Mouse (Mus musculus): ENCODE data around the gene L2hgdh.
A peak's percentile ranks its signal among the peaks of the same experiment; 100 is the strongest.

Gene L2hgdh

DNA sequence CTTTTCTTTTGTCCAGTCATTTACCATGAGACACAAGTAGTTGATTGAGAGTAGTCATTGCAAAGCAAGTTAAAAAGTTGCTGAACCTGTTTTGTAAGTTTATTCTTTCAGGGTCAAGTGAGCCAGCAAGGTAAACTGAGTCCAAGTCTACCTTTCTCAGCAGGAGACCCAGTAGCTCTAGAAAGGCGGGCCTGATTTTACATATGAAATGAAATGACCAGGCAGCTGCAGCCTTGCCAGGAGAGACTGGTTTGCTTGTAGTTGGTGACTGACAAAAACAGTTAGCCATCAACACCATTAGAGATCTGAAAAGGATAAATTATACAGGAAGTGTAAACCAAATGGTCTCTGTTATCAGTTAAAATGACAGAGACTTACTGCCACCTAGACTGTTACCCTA, 5.6 kb upstream of the L2hgdh start:
- no peak for DNase-seq (ENCODE audit: low read depth, low spot score)

DNA sequence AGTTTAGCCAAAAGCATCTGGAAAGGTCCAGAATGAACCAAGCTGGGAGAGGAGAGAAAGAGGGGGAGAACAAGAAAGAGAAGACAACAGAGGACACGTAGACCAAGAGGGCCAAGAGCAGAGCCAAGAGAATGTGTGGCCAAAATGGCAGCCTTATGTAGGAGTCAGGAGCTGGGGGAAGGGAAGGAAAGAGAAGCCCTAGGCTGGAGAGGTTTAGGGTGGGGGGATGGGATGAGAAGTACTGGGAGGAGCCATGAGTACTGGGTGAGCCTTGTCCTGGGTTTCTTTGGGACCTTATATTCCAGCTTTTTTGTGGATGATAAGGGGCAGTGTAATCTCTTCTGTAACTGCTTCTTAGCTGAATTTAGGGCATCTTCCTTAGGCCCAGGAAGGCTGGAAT, 4.6 kb upstream of the L2hgdh start:
- DNase-seq (ENCODE audit: low read depth, low spot score): no peak

DNA sequence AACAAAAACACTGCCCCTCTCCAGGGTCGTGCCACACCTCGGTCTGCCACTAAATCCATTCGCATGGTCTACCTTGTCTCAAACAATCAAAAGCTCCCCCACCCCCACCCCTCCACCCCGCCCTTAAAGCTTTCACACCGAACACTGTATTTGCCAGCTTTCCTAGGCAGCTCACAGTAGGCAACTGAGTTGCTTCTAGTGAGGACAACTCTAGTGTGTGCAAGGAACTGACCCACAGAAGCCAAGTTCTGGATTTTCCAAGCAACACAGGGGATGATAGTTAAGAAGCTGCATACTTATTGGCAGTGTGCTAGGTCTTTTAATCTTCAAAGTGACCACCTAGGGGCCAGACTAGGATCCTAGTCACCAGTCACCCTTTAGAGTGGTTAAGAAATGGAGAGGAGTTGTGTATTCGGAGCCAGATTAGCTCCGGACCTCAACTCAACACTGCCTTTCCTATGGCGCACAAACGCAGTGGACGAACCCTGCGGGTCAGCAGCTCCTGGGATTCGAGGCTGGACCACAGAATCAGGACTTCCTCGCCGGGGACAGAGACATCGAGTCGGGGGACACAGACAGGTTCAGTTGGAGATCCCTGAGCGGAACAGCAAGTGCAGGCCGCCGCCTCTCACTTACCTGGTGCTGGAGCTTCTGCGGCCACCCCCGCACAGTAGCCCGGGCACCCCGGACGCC, 509 bp downstream of the L2hgdh start:
- no peak for DNase-seq (ENCODE audit: low read depth, low spot score)

DNA sequence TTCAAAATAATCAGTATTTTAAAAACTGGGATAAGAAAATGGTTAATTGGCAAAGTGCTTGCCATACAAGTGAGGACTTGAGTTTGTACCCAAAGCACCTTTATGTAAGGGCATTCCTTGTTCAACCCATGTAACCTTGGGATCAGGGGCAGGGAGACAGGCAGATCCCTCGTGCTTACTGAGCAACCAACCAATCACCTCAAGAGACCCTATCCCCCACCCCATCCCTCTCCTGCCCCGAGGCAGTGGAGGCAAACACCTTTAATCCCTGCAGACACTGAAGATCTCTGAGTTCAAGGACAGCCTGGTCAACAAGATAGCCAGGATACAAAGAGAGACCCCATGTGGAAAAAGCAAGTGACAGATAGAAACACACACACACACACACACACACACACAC, 1.3 kb downstream of the L2hgdh start:
- DNase-seq (ENCODE audit: low read depth, low spot score): no peak

DNA sequence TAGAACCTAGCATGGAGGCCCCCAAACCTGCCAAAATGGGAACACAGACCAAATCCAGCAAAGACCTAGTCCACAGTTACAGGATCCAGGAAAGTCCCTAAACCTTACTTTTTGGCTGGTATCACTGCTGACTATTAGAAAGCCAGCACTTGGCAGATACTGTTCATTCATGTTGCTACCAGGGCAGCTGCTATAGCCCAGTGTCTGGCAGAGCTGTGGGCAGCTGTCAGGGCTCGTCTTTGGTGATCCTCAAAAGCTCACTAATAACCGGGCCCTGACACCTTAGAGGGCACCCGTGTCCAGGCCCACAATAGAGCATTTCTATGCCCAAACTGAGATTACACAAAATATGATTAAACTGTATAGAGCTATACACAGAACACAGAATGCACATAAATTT, 1.8 kb downstream of the L2hgdh start:
- no peak for DNase-seq (ENCODE audit: low read depth, low spot score)

DNA sequence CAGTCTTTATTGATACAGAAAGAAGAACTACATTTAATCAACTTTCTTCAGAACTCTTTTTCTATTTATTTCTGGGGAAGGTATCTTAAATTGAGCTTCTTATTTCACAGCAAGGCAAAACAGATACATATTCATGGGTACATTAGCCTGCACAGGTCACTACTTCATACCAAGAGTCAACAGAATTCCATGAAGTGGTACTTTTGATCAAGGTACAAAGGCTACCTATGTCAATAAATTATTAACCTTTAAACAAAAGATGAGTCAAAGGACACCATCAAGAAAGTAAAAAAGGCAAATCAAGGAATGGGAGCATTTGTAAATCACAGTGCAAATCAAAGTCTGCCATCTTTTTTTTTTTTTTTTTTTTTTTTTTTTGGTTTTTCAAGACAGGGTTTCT, 11.0 kb downstream of the L2hgdh start:
- DNase-seq (ENCODE audit: low read depth, low spot score): no peak

DNA sequence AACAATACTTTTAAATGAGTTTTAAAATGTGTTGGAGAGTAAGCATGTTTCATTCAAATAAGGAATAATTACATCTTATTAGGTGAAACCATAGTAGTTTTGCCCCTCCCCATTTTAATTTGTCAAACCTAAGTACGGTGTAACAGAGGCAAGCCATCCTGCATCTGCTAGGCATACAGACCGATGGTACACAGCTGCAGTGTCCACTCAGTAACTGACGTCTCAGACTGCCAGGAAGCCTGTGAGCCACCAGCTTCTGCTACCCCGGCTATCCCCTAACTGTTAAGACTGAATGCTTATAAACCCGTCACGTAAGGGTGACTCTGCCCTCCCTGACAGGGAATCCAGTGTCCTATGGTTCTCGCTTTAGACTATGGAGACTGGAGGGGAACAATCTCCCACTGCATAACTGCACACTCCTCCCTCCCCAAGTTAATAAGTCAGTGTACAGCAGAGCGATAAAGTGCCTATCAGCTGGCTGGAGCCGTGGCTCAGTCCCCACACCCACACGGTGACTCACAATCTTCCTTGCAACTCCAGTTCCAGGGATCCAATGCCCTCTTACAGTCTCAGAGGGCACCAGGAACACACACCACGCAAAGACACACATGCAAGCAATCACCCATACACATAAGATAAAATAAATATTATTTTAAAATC, 19.7 kb downstream of the L2hgdh start:
- DNase-seq (ENCODE audit: low read depth, low spot score): no peak

DNA sequence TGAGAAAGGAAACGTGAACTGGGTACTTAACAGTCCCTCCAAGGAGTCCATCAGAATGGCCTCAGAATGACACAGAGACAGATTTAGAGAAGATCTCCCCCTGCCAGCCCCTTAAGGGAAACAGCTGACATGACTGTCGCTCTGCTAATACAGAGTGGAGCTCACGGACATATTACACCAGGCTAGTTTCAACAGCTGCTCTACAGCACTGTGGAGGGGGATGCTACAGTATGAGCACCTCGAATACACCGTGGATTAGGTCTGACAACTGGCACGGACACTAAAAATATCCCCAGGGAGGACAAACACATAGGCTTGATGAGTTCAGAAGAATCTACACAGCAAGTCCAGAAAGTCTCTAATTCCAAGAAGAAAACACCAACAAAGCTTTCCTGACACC, 26.3 kb downstream of the L2hgdh start:
- DNase-seq (ENCODE audit: low read depth, low spot score): no peak

DNA sequence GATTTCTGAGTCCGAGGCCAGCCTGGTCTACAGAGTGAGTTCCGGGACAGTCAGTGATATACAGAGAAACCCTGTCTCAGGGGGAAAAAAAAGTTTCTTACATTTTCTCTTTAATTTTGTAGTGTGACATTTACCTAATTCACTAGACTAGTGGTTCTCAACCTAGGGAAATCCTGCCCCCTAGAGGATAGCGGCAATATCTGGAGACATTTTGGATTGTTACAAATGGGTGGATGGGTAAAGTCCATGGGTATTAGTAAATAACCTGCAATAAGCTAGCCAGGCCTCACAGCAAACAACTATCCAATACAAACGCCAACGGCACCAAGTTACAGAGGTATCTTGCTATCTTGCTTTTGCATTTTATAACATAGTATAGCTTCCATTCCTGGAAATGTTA, 27.9 kb downstream of the L2hgdh start:
- DNase-seq (ENCODE audit: low read depth, low spot score): peak; percentile 76

DNA sequence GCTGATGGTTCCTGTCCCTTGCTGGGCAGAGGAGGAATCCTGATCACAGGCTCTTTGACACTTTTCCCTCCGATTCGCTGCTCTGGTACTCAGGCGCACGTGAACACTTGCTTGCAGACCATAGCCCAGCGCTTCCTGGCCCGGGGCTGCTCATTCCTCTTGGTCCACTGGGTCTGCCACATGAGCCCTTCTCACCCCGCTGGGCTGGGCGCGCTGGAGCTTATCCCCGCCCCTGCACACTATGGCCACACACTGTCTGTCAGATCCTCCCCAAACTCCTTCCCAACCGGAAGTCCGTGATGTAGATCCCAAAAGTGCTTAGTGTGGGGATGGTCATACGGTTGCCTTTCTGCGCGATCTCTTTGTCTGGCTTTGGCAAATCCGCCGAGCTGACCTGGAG, 31.2 kb downstream of the L2hgdh start:
- no peak for DNase-seq (ENCODE audit: low read depth, low spot score)

DNA sequence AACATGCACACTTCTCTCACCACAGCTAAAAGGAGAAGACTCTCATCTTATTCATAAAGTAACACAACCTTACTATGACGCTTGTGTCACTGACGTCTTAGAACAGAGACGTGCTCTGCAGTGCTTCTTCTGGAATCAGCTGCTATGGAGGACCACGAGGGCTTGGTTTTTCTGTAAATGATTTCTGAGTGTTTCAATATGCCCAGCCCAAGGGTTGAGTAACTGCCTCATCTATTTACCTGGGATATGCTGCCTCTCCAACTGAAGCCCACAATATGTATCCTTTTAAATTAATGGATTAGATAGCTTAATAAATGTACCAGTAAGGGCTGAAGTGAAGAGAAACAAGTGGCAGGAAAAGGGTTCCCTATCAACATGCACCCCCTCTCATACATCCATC, 34.0 kb downstream of the L2hgdh start:
- DNase-seq (ENCODE audit: low read depth, low spot score): no peak

DNA sequence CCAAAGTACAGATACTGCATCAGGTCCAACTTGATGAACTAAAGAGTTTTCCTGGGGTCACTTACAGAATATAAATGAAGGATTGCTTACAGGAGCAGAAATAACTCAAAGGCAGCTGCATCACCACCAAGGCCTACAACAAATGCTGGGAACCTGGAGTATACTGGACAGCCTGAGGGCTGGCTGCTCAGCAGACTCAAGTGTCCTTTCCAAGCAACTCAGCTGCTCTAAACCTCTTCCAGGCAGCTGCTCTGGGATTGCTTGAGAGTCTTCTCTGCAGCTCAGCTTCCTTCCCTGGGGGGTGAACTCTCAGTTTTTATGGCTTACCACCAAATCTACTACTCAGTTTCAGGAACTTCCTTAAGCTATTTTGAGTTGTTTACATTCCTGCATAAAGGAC, 35.6 kb downstream of the L2hgdh start:
- DNase-seq (ENCODE audit: low read depth, low spot score): no peak

DNA sequence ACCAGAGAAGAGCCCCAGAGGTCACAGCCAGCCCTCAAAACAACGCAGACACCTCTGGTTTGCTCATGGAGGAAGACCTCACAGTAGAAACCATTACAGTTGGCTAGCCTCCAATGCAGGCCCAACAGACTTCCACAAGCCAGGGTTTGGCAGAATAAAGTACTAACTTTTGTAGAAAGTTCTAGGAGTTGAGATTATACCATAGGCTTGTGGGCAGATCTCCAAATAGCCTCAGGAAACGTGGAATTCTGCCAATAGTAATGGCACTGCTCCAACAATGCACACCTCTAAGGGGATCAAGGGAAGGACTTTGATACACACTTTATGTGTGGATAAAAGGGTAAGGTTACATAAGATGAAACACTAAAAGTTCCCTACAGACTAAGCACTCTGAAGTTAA, 36.3 kb downstream of the L2hgdh start:
- DNase-seq (ENCODE audit: low read depth, low spot score): no peak

DNA sequence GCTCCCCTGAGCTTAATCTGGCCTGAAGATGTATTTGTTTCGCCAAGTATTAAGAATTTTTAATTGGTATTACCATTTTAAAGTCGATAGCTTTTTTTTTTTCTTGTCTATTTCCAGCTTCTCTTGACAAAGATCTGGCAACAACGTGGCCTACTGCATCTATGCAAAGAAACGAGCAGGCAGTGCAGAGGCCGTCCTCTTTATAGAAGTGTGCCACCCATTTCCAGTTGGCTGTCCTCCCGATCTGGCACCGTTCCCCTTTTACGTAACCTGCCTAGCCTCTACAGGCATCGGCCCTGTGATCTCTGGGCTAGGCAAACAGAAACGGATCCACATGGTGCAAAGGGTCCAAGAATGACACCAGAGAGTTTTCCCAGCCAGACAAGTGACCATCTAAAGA, 41.1 kb downstream of the L2hgdh start:
- peak; percentile 97 for DNase-seq (ENCODE audit: low read depth, low spot score)

DNA sequence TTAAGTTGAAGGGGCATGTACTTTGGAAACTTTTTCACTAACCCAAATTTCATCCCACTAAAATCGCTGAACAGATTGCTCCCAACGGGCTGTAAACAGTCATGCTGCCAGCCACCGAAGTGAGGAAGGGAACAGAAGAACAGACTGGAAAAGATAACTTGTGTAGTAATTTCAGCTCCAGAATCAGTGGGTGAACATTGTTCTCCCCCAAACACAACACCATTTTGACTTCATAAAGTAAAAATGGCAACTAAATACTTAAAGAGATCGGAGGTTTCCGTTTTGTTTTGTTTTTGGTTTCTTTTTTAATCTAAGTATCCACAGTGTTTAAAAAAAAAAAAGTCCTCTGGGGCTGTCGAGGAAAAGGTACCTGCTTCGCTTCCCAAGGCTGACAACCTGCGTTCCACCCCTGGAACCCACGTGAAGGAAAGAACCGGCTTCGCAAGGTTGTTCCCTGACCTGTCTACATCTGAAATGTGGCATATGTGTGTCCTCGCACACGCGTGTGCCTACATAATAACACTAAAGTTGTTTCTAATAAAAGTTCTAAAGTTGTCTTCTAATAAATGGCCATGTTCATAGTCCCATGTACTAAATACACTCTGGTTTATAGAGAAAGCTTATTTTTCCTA, 41.8 kb downstream of the L2hgdh start:
- DNase-seq (ENCODE audit: low read depth, low spot score): peak; percentile 34

DNA sequence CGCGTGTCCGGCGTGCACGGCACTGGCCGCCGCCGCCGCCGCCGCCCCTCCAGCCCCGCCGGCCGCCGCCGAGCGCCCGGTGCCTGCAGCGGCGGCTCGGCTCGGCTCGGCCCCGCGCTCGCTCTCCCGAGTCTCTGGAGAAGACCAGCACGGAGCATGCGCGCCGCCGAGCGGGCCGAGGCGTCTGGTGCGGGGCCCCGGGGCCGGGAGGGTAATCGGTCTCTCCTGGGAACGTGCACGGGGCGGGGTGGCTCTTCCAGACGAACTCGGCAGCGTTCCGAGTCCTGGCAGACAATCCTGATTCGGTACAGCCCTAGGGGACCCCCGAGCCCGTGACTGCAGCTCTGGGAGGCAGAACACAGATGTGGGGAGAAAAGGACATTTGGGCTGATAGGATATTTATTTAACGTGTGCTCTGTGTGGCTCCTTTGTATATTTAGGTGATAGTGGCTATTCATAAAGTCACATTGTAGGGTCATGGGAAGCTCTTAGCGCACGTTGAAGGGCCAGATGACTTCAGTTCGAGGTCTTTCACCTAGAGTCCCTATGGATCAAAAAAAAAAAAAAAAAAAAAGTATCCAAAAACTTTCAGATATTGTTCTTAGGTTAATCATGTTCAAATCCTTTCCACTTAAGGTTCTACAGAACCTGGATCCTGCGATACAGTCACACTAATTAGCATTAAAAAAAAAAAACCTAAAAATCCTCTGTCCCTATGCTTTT, 42.4 kb downstream of the L2hgdh start:
- DNase-seq (ENCODE audit: low read depth, low spot score): peak; percentile 91

DNA sequence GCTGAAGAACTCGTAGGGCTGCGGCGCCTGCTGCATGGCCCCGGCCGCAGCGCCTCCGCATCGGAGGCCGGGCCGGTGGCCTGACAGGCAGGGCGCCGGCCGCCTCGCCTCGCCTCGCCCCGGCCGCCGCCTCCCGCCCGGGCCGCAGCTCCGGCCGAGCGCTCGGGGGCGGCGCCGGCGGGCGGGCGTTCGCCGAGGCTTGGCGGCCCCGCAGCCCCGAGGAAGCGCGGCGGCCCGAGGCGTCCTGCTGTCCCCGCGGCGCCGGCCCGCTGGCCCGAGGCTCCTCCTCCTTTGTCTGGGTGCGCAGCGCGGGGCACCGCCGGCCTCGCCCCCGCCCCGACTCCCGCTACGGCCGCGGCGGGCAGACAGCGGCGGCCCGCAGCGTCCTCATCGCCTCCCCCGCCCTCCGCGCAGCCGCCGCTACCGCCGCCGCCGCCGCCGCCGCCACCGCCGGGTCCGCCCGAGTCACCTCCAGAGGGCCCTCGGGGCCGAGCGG, 43.1 kb downstream of the L2hgdh start, which contains the start of gene Sos2:
Gene Sos2, minus strand, starts transcription at position 287 of the 496 bp plus-strand sequence.
- DNase-seq (ENCODE audit: low read depth, low spot score): peak; percentile 79

DNA sequence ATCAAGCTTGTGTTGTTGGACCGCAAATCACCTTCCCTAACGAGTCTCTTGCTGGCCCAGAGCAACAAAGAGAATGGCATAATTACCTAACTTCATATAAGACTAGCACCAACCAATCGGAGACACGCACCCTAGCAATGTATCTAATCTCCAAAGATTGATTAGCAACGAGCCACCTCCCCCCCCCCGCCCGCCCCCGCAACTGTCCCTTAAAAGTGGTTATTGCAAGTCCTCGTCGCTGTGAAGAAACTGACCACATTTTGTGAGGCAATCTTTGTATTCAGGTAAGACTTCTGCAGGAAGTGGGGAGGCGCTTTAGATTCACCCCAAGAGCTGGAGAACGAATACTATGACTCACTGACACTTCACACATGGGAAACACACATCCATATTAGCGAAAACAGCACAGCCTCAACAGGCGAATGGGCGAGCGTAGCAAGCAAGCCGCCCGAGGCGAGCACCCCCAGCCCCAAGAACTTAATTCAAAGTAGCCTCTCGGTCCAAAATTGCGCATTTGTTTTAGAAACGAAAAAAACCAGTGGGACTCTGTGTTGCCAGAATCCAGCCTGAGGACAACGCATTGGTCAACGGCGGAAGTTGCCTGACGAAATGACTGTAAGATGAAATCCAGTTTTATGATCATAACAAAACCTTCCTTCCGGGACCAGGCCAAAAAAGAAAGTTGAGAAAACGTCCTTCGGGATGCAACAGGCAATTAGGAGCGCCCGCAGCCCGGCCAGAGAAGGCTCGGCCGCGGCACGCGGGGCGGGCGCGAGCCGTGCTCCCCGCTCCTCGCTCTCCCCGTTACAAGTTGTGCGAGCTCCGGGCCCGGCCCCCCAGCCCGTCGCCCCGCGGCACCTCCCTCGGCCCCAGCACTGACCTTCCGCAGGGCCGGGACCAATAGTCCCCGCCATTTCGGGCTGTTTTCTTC, 43.8 kb downstream of the L2hgdh start:
- peak; percentile 77 for DNase-seq (ENCODE audit: low read depth, low spot score)

DNA sequence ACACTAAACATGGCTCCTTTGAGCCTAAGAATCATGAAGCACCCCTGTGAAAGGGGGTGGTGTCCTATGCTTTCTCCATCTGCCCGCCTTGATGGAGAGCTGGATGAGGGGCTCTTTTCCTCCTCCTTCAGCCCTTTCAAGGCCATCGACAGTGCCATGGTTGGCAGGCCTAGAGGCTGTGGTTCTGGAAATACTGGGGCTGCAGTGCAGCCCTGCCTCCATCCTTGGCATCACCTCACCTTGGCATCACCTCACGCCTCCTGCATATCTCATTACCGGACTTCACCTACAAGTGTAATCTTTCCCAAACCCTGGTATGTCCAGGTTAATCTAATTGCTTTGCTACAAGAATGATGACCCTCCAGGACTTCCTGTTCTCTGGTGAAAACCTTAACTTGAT, 48.5 kb downstream of the L2hgdh start:
- DNase-seq (ENCODE audit: low read depth, low spot score): peak; percentile 44

DNA sequence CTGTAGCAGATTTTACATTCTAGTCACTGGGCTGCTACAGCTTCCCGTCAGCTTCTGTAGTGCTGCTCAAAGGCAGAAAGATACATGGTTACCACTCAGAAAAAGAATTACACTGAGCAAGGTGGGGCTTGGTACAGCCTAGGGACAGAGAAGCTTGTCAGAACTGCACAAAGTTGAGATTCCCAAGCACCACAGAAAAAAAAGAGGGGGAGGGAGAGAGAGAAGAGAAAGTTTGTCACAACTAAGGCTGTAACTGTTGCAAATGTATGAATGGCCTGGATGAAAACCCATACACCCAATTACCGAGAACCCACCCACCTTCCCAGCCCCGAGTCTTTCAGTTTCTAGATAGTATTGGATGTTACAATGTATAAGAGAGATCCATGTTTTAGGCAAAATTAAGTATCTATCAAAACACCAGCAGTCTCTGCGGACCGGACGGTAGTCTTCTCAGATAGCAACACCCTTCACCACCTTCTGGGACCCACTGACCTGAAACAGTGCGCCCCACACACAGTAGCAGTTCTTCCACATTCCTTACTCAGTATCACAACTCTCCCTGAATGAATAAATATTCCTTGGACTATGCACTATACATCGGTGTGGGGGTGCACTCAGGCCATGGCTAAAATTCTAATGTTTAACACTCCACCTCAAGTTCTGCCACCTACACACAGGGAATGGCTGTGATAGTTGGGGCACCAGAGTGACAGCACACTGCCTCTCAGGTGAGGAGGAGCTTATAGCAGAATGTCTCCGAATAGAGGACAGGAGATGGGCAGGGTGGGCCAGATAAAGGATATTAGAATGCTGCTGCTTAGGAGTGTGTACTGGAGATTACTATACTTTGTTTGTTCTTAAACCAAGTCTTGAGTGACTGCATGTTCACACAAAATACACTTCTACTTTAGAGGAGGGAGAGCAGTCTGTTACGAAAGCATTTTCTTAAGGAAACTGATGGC, 49.8 kb downstream of the L2hgdh start:
- no peak for DNase-seq (ENCODE audit: low read depth, low spot score)

All from brain, adult 2 months (tissue).